Mouse (Mus musculus) embryonic facial prominence, embryonic 11.5 days (tissue): Measurements from ENCODE around the gene Mertk. TPM values are rescaled to one million over a fixed set of nuclear protein-coding genes. Genes with fewer than 3 reads are reported as not detected.

ENCODE experiments used
- ATAC-seq: fragments of 200-750 bp; cut with Nextera tagmentation; replicated peaks from 2 replicates; pipeline ENCODE4 v1.8.0; 2017; ENCODE audit warnings: low read depth; ENCODE audit not compliant: insufficient number of reproducible peaks, low FRiP score, low TSS enrichment
- DNase-seq: peaks from one replicate; pipeline ENCODE4 v3.0.0-alpha.2; 2015; ENCODE audit warnings: low spot score
- H3K27ac ChIP-seq: fragments of 300-500 bp; sonication (generic); replicated peaks from 2 replicates; pipeline ENCODE4 v1.5.1; 2014; ENCODE audit warnings: mild to moderate bottlenecking, low read depth, low read length, control low read depth
- H3K27me3 ChIP-seq: fragments of 300-500 bp; sonication (generic); 2 replicates; pipeline ENCODE4 v1.6.1; 2014; ENCODE audit warnings: mild to moderate bottlenecking, low read length, moderate library complexity, mixed read lengths; ENCODE audit not compliant: control insufficient read depth, insufficient read depth
- H3K36me3 ChIP-seq: fragments of 300-500 bp; sonication (generic); replicated peaks from 2 replicates; pipeline ENCODE4 v1.6.1; 2014; ENCODE audit warnings: low read depth, mild to moderate bottlenecking, low read length, moderate library complexity, mixed read lengths; ENCODE audit not compliant: control insufficient read depth, insufficient read depth
- H3K4me1 ChIP-seq: fragments of 300-500 bp; sonication (generic); 2 replicates; pipeline ENCODE4 v1.6.1; 2014; ENCODE audit warnings: low read length, mixed read lengths; ENCODE audit not compliant: control insufficient read depth, insufficient read depth
- H3K4me2 ChIP-seq: fragments of 300-500 bp; sonication (generic); 2 replicates; pipeline ENCODE4 v1.6.1; 2014; ENCODE audit warnings: low read depth, mild to moderate bottlenecking, control low read depth, low read length, moderate library complexity
- H3K4me3 ChIP-seq: fragments of 300-500 bp; sonication (generic); 2 replicates; pipeline ENCODE4 v1.5.1; 2014; ENCODE audit warnings: low read depth, low read length, control low read depth
- H3K9ac ChIP-seq: fragments of 300-500 bp; sonication (generic); replicated peaks from 2 replicates; pipeline ENCODE4 v1.6.1; 2014; ENCODE audit warnings: mild to moderate bottlenecking, control low read depth, low read length
- H3K9me3 ChIP-seq: fragments of 300-500 bp; sonication (generic); replicated peaks from 2 replicates; pipeline ENCODE4 v1.6.1; 2016; ENCODE audit warnings: mild to moderate bottlenecking, low read length, inconsistent platforms, mixed read lengths; ENCODE audit not compliant: control insufficient read depth
- WGBS: fragments of 180-500 bp; shearing (Covaris S2); extraction: QIAGEN DNeasy Blood & Tissue Kit; methylation state at CpG from one replicate; pipeline ENCODE4 v1.1.7; 2014; 5-methylcytosine and 5-hydroxymethylcytosine counted together
- polyA plus RNA-seq: library from polyadenylated mRNA; unstranded; fragments of >200 nt; fragmentation: Nextera tagmentation; extraction: Ambion mirVana; gene quantifications from 2 replicates; pipeline ENCODE4 v1.2.1, GENCODE M21; 2014

The Mertk gene
- polyA plus RNA-seq, 1 experiment from 2014 or later, result 12.4 TPM

GRCm38 (mm10) chr2:128753295-128753873, 54.6 kb downstream of the Mertk start:
- H3K36me3 ChIP-seq, result no peaks in the 10 kb centered on the region
- no peak overlapping the region for H3K4me2 ChIP-seq
- no peak overlapping the region for H3K4me3 ChIP-seq
- H3K9ac ChIP-seq, result no peak overlapping the region
- no peak for DNase-seq
- H3K27ac ChIP-seq, result no peak overlapping the region
- WGBS, result 54% methylated on average over 6 of the region's 6 CpGs
- H3K27me3 ChIP-seq, result no peaks in the 10 kb centered on the region
- no peaks in the 10 kb centered on the region for H3K4me1 ChIP-seq
- no peaks in the 10 kb centered on the region for H3K9me3 ChIP-seq
- ATAC-seq, result no peak

GRCm38 (mm10) chr2:128755149-128755691, 56.5 kb downstream of the Mertk start:
- H3K27ac ChIP-seq, result no peak overlapping the region
- no peak overlapping the region for H3K9ac ChIP-seq
- no peak for DNase-seq
- no peak overlapping the region for H3K4me2 ChIP-seq
- no peaks in the 10 kb centered on the region for H3K27me3 ChIP-seq
- no peaks in the 10 kb centered on the region; the same call in 1 of the 2 replicates for H3K4me1 ChIP-seq
- 92% methylated on average over 4 of the region's 4 CpGs for WGBS
- no peak for ATAC-seq
- H3K4me3 ChIP-seq, result no peak overlapping the region
- no peaks in the 10 kb centered on the region for H3K9me3 ChIP-seq
- no peaks in the 10 kb centered on the region for H3K36me3 ChIP-seq

GRCm38 (mm10) chr2:128758724-128759340, 60.1 kb downstream of the Mertk start:
- Histone ChIP-seq H3K27me3 (no peaks in the 10 kb centered on the region), H3K4me1 (no peaks in the 10 kb centered on the region; the same call in 1 of the 2 replicates), H3K4me2 (no peak overlapping the region), H3K4me3 (no peak overlapping the region), H3K27ac (no peak overlapping the region), H3K36me3 (no peaks in the 10 kb centered on the region; the same call in 1 of the 2 replicates), H3K9ac (no peak overlapping the region), H3K9me3 (no peaks in the 10 kb centered on the region)
- 61% methylated on average over 10 of the region's 10 CpGs for WGBS
- ATAC-seq (no peak), DNase-seq (no peak)

GRCm38 (mm10) chr2:128762008-128762407, 63.3 kb downstream of the Mertk start:
- H3K4me3 ChIP-seq, result no peak overlapping the region
- no peaks in the 10 kb centered on the region for H3K9me3 ChIP-seq
- DNase-seq (no peak), ATAC-seq (no peak)
- H3K27ac ChIP-seq, result no peak overlapping the region
- no peak overlapping the region for H3K4me2 ChIP-seq
- 94% methylated on average over 9 of the region's 9 CpGs for WGBS
- no peaks in the 10 kb centered on the region for H3K27me3 ChIP-seq
- no peak overlapping the region for H3K9ac ChIP-seq
- H3K4me1 ChIP-seq, result no peaks in the 10 kb centered on the region; the same call in 1 of the 2 replicates
- no peaks in the 10 kb centered on the region; the same call in 1 of the 2 replicates for H3K36me3 ChIP-seq

GRCm38 (mm10) chr2:128765787-128766186, 67.0 kb downstream of the Mertk start:
- DNase-seq (no peak), ATAC-seq (no peak)
- Histone ChIP-seq H3K9me3 (no peaks in the 10 kb centered on the region), H3K9ac (no peak overlapping the region), H3K4me3 (no peak overlapping the region), H3K4me2 (no peak overlapping the region), H3K27me3 (no peaks in the 10 kb centered on the region), H3K4me1 (no peaks in the 10 kb centered on the region), H3K36me3 (no peaks in the 10 kb centered on the region; the same call in 1 of the 2 replicates), H3K27ac (no peak overlapping the region)
- 97% methylated on average over 1 of the region's 1 CpGs for WGBS

- no peak overlapping the region for H3K4me3 ChIP-seq
- no peak overlapping the region for H3K27ac ChIP-seq
- ATAC-seq (no peak), DNase-seq (no peak)
- H3K27me3 ChIP-seq, result no peaks in the 10 kb centered on the region
- H3K9ac ChIP-seq, result no peak overlapping the region
- H3K9me3 ChIP-seq, result no peaks in the 10 kb centered on the region
- 71% methylated on average over 4 of the region's 4 CpGs for WGBS
- no peaks in the 10 kb centered on the region for H3K36me3 ChIP-seq
- H3K4me2 ChIP-seq, result no peak overlapping the region
- H3K4me1 ChIP-seq, result no peaks in the 10 kb centered on the region
These were observed 69.9 kb downstream of the Mertk start for GRCm38 (mm10) chr2:128768545-128769247.

DNA sequence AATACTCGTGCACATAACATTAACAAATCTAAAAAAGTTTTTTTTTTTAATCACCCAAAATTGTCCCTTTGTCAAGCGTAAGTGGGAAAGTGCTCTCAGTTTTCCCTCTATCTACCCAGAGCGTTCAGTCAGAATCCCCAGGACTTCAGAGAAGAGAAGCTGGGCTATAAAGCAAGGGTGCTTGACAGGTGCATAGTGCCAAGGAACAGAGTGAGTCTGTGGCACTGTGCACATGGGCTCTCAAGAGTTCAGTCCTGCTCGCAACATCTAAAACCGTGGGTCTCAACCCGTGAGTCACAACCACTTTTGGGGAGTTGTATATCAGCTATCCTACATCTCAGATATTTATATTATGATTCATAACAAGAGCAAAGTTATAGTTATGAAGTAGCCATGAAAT, 71.8 kb downstream of the Mertk start:
- Histone ChIP-seq H3K4me1 (no peaks in the 10 kb centered on the region), H3K4me3 (no peak overlapping the region), H3K36me3 (no peaks in the 10 kb centered on the region), H3K4me2 (no peak overlapping the region), H3K9ac (no peak overlapping the region), H3K9me3 (no peaks in the 10 kb centered on the region), H3K27me3 (no peaks in the 10 kb centered on the region), H3K27ac (no peak overlapping the region)
- 88% methylated on average over 6 of the region's 6 CpGs for WGBS
- DNase-seq (no peak), ATAC-seq (no peak)

- ATAC-seq (no peak), DNase-seq (no peak)
- no peaks in the 10 kb centered on the region for H3K4me1 ChIP-seq
- H3K27ac ChIP-seq, result no peak overlapping the region
- 95% methylated on average over 4 of the region's 4 CpGs for WGBS
- H3K36me3 ChIP-seq, result no peaks in the 10 kb centered on the region
- no peak overlapping the region for H3K9ac ChIP-seq
- no peak overlapping the region for H3K4me2 ChIP-seq
- no peaks in the 10 kb centered on the region for H3K9me3 ChIP-seq
- H3K27me3 ChIP-seq, result no peaks in the 10 kb centered on the region
- H3K4me3 ChIP-seq, result no peak overlapping the region
These were observed 72.3 kb downstream of the Mertk start for GRCm38 (mm10) chr2:128771048-128771447.
